Mouse (Mus musculus) neural tube, embryonic 12.5 days (tissue): ENCODE measurements around the gene Bbs10. TPM values are rescaled to one million over a fixed set of nuclear protein-coding genes. Genes with fewer than 3 reads are reported as not detected.
A peak's percentile ranks its signal among the peaks of the same experiment; 100 is the strongest.

Source experiments
- ATAC-seq: fragments of 200-750 bp; cut with Nextera tagmentation; 2 replicates; pipeline ENCODE4 v1.8.0; 2017; ENCODE audit warnings: low read depth, mild to moderate bottlenecking, moderate TSS enrichment, moderate library complexity; ENCODE audit not compliant: low FRiP score
- H3K27ac ChIP-seq: fragments of 300-500 bp; sonication (generic); 2 replicates; pipeline ENCODE4 v1.5.1; 2016
- H3K27me3 ChIP-seq: fragments of 300-500 bp; sonication (generic); replicated peaks from 2 replicates; pipeline ENCODE4 v1.6.1; 2016; ENCODE audit warnings: mild to moderate bottlenecking
- H3K36me3 ChIP-seq: fragments of 300-500 bp; sonication (generic); 2 replicates; pipeline ENCODE4 v1.6.1; 2016; ENCODE audit warnings: mild to moderate bottlenecking
- H3K4me1 ChIP-seq: fragments of 300-500 bp; sonication (generic); 2 replicates; pipeline ENCODE4 v1.6.1; 2016
- H3K4me2 ChIP-seq: fragments of 300-500 bp; sonication (generic); replicated peaks from 2 replicates; pipeline ENCODE4 v1.6.1; 2016; ENCODE audit warnings: mild to moderate bottlenecking
- H3K4me3 ChIP-seq: fragments of 300-500 bp; sonication (generic); 2 replicates; pipeline ENCODE4 v1.5.1; 2016
- H3K9ac ChIP-seq: fragments of 300-500 bp; sonication (generic); 2 replicates; pipeline ENCODE4 v1.6.1; 2016; ENCODE audit warnings: mild to moderate bottlenecking
- H3K9me3 ChIP-seq: fragments of 300-500 bp; sonication (generic); 2 replicates; pipeline ENCODE4 v1.6.1; 2016; ENCODE audit warnings: mild to moderate bottlenecking
- WGBS: fragments of 180-500 bp; shearing (Covaris S2); methylation state at CpG from one replicate; pipeline ENCODE4 v1.1.7; 2016; 5-methylcytosine and 5-hydroxymethylcytosine counted together
- polyA plus RNA-seq: library from polyadenylated mRNA; unstranded; fragments of >200 nt; fragmentation: Nextera tagmentation; extraction: Ambion mirVana; gene quantifications from 2 replicates; pipeline ENCODE4 v1.2.1, GENCODE M21; 2016

The Bbs10 gene
- polyA plus RNA-seq, 1 experiment from 2014 or later, result 5.1 TPM

GRCm38 (mm10) chr10:111299591-111299990 is 1.1 kb downstream of the Bbs10 start:
- Histone ChIP-seq H3K4me1 (0 out of 2 replicates have a peak, but pooled peaks cover 3% of the 10 kb centered on the region), H3K27ac (no peak overlapping the region), H3K36me3 (no peaks in the 10 kb centered on the region), H3K4me2 (0 out of 2 replicates have a peak overlapping the region, but pooled peaks have one; percentile 66), H3K27me3 (no peaks in the 10 kb centered on the region), H3K4me3 (no peak overlapping the region), H3K9me3 (no peaks in the 10 kb centered on the region), H3K9ac (0 out of 2 replicates have a peak overlapping the region, but pooled peaks have one; percentile 60)
- WGBS, result 88% methylated on average over 6 of the region's 6 CpGs
- ATAC-seq, result no peak

GRCm38 (mm10) chr10:111301041-111301440 is 2.6 kb downstream of the Bbs10 start:
- Histone ChIP-seq H3K4me2 (no peak overlapping the region), H3K36me3 (no peaks in the 10 kb centered on the region), H3K9ac (no peak overlapping the region), H3K9me3 (no peaks in the 10 kb centered on the region), H3K27me3 (no peaks in the 10 kb centered on the region), H3K4me1 (0 out of 2 replicates have a peak, but pooled peaks cover 3% of the 10 kb centered on the region), H3K27ac (no peak overlapping the region), H3K4me3 (no peak overlapping the region)
- ATAC-seq, result no peak
- WGBS, result 92% methylated on average over 5 of the region's 5 CpGs

- Histone ChIP-seq H3K4me2 (no peak overlapping the region), H3K4me3 (no peak overlapping the region), H3K36me3 (no peaks in the 10 kb centered on the region), H3K27ac (no peak overlapping the region), H3K9me3 (no peaks in the 10 kb centered on the region), H3K4me1 (0 out of 2 replicates have a peak, but pooled peaks cover 3% of the 10 kb centered on the region), H3K9ac (no peak overlapping the region), H3K27me3 (no peaks in the 10 kb centered on the region)
- no peak for ATAC-seq
- WGBS, result 92% methylated on average over 6 of the region's 6 CpGs
Observed at GRCm38 (mm10) chr10:111302486-111302885, 4.0 kb downstream of the Bbs10 start.

GRCm38 (mm10) chr10:111308850-111309501 is 10.5 kb downstream of the Bbs10 start:
- Histone ChIP-seq H3K9ac (no peak overlapping the region), H3K36me3 (no peaks in the 10 kb centered on the region), H3K27me3 (no peaks in the 10 kb centered on the region), H3K27ac (no peak overlapping the region), H3K4me3 (no peak overlapping the region), H3K4me1 (no peaks in the 10 kb centered on the region), H3K9me3 (no peaks in the 10 kb centered on the region), H3K4me2 (no peak overlapping the region)
- no peak for ATAC-seq
- WGBS, result 92% methylated on average over 13 of the region's 13 CpGs

- H3K27me3 ChIP-seq, result no peaks in the 10 kb centered on the region
Observed at GRCm38 (mm10) chr10:111313282-111313681, 14.8 kb downstream of the Bbs10 start.

GRCm38 (mm10) chr10:111314636-111315395 is 16.3 kb downstream of the Bbs10 start:
- H3K9ac ChIP-seq, result no peak overlapping the region
- H3K27ac ChIP-seq, result no peak overlapping the region
- 82% methylated on average over 10 of the region's 10 CpGs for whole genome bisulfite sequencing
- no peak overlapping the region for H3K4me2 ChIP-seq
- H3K4me1 ChIP-seq, result no peaks in the 10 kb centered on the region
- no peak for ATAC-seq
- no peak overlapping the region for H3K4me3 ChIP-seq
- no peaks in the 10 kb centered on the region for H3K36me3 ChIP-seq
- H3K9me3 ChIP-seq, result no peaks in the 10 kb centered on the region
- no peaks in the 10 kb centered on the region for H3K27me3 ChIP-seq

More at GRCm38 (mm10) chr10:111313282-111313681, 14.8 kb downstream of the Bbs10 start:
- ATAC-seq, result no peak
- Histone ChIP-seq H3K36me3 (no peaks in the 10 kb centered on the region), H3K4me3 (no peak overlapping the region), H3K4me2 (no peak overlapping the region), H3K9ac (no peak overlapping the region), H3K27ac (no peak overlapping the region), H3K9me3 (no peaks in the 10 kb centered on the region), H3K4me1 (no peaks in the 10 kb centered on the region)
- WGBS, result 81% methylated on average over 6 of the region's 6 CpGs

GRCm38 (mm10) chr10:111315940-111316339 is 17.5 kb downstream of the Bbs10 start:
- 88% methylated on average over 3 of the region's 3 CpGs for WGBS
- Histone ChIP-seq H3K36me3 (no peaks in the 10 kb centered on the region), H3K27ac (no peak overlapping the region), H3K4me2 (no peak overlapping the region), H3K9me3 (no peaks in the 10 kb centered on the region), H3K9ac (no peak overlapping the region), H3K4me3 (no peak overlapping the region), H3K4me1 (no peaks in the 10 kb centered on the region), H3K27me3 (no peaks in the 10 kb centered on the region)
- no peak for ATAC-seq

GRCm38 (mm10) chr10:111318021-111318420 is 19.5 kb downstream of the Bbs10 start:
- Histone ChIP-seq H3K27ac (no peak overlapping the region), H3K4me3 (no peak overlapping the region), H3K4me2 (no peak overlapping the region), H3K36me3 (no peaks in the 10 kb centered on the region), H3K27me3 (no peaks in the 10 kb centered on the region), H3K9ac (no peak overlapping the region), H3K9me3 (no peaks in the 10 kb centered on the region), H3K4me1 (no peaks in the 10 kb centered on the region)
- WGBS, result 78% methylated on average over 3 of the region's 3 CpGs
- no peak for ATAC-seq

GRCm38 (mm10) chr10:111318805-111319500 is 20.5 kb downstream of the Bbs10 start:
- Histone ChIP-seq H3K27me3 (no peaks in the 10 kb centered on the region), H3K36me3 (no peaks in the 10 kb centered on the region), H3K9ac (no peak overlapping the region), H3K4me2 (no peak overlapping the region), H3K9me3 (no peaks in the 10 kb centered on the region), H3K4me1 (no peaks in the 10 kb centered on the region), H3K27ac (no peak overlapping the region), H3K4me3 (no peak overlapping the region)
- WGBS, result 84% methylated on average over 9 of the region's 9 CpGs
- no peak for ATAC-seq

- H3K4me1 ChIP-seq, result no peaks in the 10 kb centered on the region
- H3K9ac ChIP-seq, result no peak overlapping the region
- H3K27ac ChIP-seq, result no peak overlapping the region
- no peak overlapping the region for H3K4me3 ChIP-seq
- H3K27me3 ChIP-seq, result no peaks in the 10 kb centered on the region
- no peak overlapping the region for H3K4me2 ChIP-seq
- no peaks in the 10 kb centered on the region for H3K9me3 ChIP-seq
- H3K36me3 ChIP-seq, result no peaks in the 10 kb centered on the region
- no peak for ATAC-seq
Observed at GRCm38 (mm10) chr10:111320579-111320978, 22.1 kb downstream of the Bbs10 start.

GRCm38 (mm10) chr10:111327957-111328356 is 29.5 kb downstream of the Bbs10 start:
- no peak overlapping the region for H3K4me3 ChIP-seq
- no peak for ATAC-seq
- H3K4me1 ChIP-seq, result no peaks in the 10 kb centered on the region
- H3K4me2 ChIP-seq, result no peak overlapping the region
- H3K27ac ChIP-seq, result no peak overlapping the region
- H3K9me3 ChIP-seq, result no peaks in the 10 kb centered on the region
- 88% methylated on average over 4 of the region's 4 CpGs for WGBS
- H3K9ac ChIP-seq, result no peak overlapping the region
- H3K36me3 ChIP-seq, result no peaks in the 10 kb centered on the region
- no peaks in the 10 kb centered on the region for H3K27me3 ChIP-seq

- Histone ChIP-seq H3K4me3 (no peak overlapping the region), H3K4me2 (no peak overlapping the region), H3K27ac (no peak overlapping the region), H3K36me3 (no peaks in the 10 kb centered on the region), H3K9me3 (no peaks in the 10 kb centered on the region), H3K4me1 (no peaks in the 10 kb centered on the region), H3K27me3 (no peaks in the 10 kb centered on the region), H3K9ac (no peak overlapping the region)
- 89% methylated on average over 5 of the region's 5 CpGs for WGBS
- no peak for ATAC-seq
Observed at GRCm38 (mm10) chr10:111329326-111329725, 30.8 kb downstream of the Bbs10 start.
